Mouse (Mus musculus): ENCODE measurements around the gene Rsph6a.

Rsph6a gene

DNA sequence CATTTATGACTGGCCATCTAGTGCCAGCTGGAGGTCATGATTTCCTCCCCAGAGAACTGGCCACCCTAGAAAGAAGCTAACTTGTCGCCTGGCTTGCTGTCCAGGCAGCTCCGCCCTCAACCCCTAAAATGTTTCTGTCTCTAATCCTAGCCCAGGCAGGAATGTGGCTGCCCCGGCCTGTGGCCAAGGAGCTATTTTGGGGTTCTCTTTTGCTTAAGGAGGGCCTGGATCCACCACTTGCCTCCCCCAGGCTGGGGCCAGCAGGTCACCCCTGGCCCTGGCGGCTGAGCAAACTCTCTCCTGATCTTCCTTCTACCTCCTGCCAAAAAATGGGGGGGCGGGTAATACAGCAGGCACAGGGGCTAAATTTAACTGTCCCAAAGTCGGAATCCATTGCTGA, 28.6 kb downstream of the Rsph6a start:
- DNase-seq, result no peak

- no peak for DNase-seq
These were observed 29.2 kb downstream of the Rsph6a start, which contains the start of gene Dmpk for GRCm38 (mm10) chr7:19083701-19084100. Gene Dmpk (plus strand): TSS chr7:19083849.

DNA sequence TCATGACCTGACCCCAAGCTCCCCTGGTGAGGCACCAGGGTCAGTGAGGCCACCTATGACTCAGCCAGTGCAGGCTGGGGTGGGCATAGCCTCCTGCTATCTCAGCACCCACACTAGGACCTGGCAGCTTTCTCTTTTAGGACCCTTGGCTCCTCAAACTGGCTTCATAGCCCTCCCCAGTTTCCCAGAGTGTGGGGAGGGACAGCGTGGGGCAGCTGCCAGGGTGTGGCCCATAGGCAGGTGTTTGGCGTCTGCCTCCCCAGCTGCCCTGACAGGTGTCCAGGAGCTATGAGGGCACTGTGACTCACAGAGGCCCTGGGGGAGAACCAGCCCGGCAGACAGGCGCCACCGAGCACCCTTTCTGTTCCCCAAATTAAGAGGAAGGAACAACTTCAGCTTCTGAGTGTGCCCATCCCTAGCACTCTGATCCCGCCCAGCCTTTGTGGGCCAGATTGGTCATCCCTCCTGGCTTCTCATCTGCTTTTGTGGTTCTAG, 29.8 kb downstream of the Rsph6a start:
- DNase-seq, result no peak

DNA sequence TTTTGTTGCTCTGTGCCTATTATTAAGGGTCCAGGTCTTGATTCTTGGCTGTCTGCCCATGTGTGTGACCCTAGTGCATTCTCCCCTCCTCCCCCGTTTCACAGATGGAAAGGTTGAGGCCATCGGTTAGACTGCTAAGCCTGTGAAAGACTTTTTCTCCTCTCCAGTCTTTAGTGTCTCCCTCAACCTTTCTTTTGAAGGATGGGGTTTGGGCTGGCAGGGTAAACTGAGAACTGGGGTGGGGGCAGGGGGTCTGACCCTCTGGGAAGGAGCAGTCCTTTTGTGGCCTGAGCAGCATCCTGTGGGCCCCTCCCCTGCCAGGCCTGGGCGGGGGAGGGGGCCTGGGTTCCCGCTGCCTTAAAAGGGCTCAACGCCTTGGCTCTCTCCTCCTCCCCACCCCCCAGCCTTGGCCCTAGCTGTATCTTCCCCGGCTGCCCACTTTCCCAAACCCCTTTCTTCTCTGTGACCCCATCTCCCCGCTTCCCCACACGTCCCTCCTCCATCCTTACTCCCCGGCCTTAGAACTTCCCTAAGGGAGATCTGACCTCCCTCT, 30.5 kb downstream of the Rsph6a start:
- DNase-seq, result no peak

DNA sequence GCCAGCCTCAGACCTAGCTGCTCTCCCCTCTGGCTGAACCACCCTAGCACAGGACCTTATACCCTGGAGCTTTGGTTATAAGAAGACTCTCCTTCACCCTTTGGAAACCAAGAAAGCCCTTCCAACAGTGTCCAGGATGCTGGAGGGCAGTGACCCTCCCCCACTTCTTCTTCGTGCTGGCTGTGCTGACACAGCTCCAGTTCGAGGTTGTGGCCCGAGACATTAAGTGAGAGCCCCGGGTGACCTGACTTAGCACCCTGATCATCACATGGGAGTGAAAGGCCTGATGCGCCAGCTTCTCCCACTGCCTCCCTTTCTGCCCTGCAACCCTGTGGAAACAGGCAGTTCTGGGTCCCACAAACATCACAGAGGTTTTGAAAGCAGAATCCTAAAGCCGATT, 31.0 kb downstream of the Rsph6a start:
- no peak for DNase-seq

DNA sequence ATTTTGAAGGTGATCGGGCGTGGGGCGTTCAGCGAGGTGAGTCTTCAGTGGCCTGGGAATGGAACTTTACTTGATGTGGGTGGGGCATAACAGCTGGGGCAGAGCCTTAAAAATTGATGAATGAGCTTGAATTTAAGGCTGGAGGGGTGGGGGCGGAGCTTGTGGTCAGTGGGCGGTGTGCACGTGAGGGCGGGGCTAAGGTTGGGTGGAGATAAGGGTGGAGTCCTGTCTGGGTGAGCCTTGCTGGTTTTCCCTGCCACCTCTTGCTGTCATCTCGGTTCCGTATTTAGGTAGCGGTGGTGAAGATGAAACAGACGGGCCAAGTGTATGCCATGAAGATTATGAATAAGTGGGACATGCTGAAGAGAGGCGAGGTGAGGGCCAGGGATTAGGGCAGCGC, 31.6 kb downstream of the Rsph6a start:
- DNase-seq, result peak; percentile 66

- no peak for DNase-seq
These were observed 32.3 kb downstream of the Rsph6a start for GRCm38 (mm10) chr7:19086760-19087159.

DNA sequence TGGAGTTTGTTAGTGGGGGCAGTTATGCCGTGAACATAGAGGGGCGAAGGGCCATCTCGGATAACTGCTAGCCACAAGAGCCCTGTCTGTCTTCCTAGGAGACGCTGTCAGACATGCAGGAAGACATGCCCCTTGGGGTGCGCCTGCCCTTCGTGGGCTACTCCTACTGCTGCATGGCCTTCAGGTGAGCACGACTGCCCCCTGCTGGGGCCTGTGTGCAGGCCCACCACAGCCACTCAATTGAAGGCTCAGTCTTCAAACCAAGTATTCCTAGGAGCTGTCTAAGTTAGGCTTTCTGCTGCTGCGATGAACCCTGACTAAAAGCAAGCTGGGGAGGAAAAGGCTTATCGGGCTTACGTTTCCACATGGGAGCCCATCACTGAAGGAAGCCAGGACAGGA, 34.3 kb downstream of the Rsph6a start:
- peak; percentile 89 for DNase-seq

DNA sequence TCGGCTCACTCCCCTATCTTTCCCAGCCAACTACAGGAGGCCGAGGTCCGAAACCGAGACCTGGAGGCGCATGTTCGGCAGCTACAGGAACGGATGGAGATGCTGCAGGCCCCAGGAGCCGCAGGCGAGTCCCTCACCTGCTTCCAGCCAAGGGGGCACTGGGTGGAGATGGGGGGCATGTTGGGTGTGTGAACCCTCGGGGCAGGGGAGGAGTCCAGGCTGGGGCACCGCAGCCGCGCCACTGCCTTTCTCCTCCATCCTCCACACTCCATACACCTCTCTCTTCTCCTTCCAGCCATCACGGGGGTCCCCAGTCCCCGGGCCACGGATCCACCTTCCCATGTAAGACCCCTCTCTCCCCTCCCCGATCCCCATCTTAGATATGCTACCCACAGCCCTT, 37.4 kb downstream of the Rsph6a start:
- DNase-seq, result peak; percentile 24

GRCm38 (mm10) chr7:19092381-19093173, 38.1 kb downstream of the Rsph6a start:
- DNase-seq, result peak; percentile 57

DNA sequence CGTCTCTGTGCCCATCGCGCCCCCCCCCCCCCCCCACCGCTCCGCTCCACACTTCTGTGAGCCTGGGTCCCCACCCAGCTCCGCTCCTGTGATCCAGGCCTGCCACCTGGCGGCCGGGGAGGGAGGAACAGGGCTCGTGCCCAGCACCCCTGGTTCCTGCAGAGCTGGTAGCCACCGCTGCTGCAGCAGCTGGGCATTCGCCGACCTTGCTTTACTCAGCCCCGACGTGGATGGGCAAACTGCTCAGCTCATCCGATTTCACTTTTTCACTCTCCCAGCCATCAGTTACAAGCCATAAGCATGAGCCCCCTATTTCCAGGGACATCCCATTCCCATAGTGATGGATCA, 38.7 kb downstream of the Rsph6a start:
- peak; percentile 95 for DNase-seq

DNA sequence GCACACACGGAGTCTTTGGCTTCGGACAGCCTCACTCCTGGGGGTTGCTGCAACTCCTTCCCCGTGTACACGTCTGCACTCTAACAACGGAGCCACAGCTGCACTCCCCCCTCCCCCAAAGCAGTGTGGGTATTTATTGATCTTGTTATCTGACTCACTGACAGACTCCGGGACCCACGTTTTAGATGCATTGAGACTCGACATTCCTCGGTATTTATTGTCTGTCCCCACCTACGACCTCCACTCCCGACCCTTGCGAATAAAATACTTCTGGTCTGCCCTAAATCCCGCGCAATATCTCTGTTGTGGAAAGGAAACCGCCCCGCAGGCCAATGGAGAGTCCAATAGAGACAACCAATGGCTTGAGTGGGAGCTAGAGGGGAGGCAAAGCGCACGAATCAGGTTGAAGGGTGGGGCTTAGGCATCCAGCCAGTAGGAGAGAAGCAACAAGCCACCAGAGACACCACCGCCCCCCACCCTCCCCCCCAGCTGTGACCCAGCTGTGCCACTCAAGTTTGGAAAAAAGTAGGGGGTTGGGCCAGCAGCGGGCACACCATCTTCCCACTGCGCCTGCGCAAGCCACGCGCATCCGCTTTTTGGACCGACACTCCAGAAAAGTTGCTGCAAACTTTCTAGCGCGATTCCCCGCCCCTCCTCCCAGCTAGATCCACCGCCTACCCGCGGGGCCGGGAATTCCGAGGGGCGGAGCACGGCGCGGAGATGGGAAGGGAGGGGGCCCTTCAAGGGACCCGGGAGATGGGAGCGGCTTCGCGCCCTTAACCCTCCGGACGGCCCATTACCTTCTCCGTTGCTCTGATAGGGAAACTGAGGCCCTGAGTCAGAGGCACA, 39.3 kb downstream of the Rsph6a start:
- peak; percentile 97 for DNase-seq

DNA sequence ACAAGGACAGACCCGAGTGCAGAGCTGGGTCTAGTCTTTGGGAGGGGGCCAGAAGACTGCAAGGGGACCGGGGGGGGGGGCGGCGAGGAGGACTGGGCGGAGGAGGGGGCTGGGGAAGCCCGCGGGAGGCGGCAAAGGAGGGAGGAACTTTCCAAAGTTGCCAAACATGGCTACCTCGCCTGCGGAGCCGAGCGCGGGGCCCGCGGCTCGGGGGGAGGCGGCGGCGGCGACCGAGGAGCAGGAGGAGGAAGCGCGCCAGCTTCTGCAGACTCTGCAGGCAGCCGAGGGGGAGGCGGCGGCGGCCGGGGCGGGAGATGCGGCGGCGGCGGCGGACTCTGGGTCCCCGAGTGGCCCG, 40.0 kb downstream of the Rsph6a start, which contains the start of gene Six5:
Gene Six5, plus strand, starts transcription at position 124 of the 355 bp plus-strand sequence.
- DNase-seq, result peak; percentile 85

GRCm38 (mm10) chr7:19094826-19095750, 40.6 kb downstream of the Rsph6a start:
- DNase-seq, result peak; percentile 67

- DNase-seq, result peak; percentile 53
These were observed 41.2 kb downstream of the Rsph6a start for GRCm38 (mm10) chr7:19095751-19096110.

GRCm38 (mm10) chr7:19096421-19096976, 42.0 kb downstream of the Rsph6a start:
- DNase-seq, result peak; percentile 10

- peak; percentile 14 for DNase-seq
These were observed 42.7 kb downstream of the Rsph6a start for GRCm38 (mm10) chr7:19097217-19097616.

- DNase-seq, result no peak
These were observed 43.4 kb downstream of the Rsph6a start for GRCm38 (mm10) chr7:19097863-19098262.

DNA sequence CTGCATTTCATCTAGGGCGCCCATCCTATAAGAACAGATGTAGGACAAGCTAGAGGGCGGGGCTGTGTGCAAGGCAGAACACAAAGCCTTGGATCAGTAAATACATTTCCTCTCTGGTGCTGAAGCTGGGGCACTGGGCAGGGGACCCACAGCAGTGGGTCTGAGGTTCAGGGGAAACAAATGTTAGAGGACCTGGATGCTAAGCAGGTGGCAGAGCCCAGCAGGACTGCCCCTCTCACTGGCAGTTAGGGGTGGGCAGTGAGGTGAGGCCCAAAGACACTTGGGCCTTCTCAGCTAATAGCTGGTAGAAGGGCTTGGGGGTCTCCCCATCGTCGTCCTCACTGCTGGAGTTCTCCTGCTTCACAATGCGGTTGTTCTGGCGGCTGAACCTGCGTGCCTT, 44.3 kb downstream of the Rsph6a start:
- no peak for DNase-seq

DNA sequence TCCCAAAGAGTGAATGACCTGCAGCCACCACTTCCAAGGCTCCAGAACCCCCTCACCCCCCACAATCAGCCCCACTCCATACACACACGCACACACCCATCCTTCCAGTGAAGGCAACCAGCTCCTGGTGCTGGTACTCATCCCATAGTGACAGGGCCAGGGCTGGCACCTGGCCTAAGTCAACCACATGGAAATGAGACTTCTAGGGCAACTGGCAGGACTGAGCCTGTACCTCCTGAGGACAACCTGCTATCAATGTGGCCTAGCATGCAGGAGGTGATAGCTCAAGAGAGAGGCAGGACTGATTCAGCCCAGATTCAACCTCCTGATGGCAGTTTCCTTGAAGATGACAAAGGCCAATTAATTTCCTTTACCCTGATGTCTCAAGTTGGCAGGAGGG, 45.8 kb downstream of the Rsph6a start:
- DNase-seq, result no peak

DNA sequence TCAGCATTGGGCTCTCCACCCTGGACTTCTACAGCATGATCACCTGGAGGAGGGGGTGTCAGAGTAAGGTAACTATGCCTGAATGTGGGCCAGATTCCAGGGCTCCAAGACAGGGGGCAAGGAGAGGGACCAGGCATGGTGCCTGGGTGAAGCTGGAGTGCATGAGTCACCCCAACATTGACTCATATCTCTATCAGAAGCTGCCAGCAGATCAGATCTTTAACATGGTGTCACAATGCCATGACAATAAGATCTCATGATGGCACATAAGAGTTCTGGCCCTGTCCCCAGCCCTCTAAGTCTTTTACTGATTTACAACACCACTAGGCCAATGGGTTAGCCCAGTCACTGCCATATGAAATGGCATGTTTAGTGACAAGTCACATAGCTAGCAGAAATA, 49.3 kb downstream of the Rsph6a start:
- DNase-seq, result no peak

- DNase-seq, result no peak
These were observed 50.0 kb downstream of the Rsph6a start for GRCm38 (mm10) chr7:19104486-19104885.

Data from thymus, postnatal 4 days (tissue).